Mouse (Mus musculus) frontal cortex, postnatal 10 days (tissue): ENCODE data around the gene Slc2a13.

Experiments used
- DNase-seq, 2 experiments: peaks; one replicate each; pipeline ENCODE4 v3.0.0; 2022; ENCODE audit warnings: low spot score in 2 of 2, mixed read lengths in 1 of 2

Slc2a13 gene

DNA sequence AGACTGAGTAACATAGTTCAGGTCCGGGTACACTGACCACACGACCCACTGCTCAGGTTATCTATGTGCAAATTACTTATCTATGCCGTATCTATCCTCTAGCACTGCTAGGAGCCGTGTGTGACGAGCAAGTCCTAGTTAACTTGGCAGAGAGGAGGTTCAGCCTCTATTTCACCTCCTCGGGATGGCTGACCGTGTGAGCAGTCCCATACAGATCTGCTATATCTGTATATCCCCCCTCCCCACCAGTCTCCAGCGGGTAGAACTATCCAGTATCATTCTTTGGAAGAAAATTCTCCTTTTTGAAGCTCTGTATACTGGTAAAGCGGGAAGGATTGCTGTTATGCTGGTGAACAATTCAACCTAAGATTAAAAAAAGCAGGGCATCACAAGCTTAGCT lies 70.8 kb downstream of the Slc2a13 start:
- DNase-seq = no peak

DNA sequence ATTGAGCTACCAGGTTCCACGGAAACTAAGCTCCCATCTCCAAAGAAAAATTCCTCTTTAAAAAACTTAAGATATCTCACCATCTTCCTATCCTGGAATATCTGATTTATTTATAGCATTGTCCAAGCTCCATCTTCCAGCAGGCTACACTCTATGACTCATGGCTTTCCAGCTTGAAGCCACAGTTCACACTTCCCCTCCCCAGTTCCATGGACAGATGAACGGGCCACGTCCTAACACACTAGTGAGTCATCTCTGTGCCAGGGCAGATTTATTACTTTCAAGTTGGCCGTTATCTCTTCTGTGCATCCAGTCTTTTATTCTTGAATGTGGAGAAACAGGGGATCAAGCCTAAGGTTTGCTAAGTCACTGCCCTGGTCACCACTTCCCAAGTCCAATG lies 78.0 kb downstream of the Slc2a13 start:
- no peak for DNase-seq

DNA sequence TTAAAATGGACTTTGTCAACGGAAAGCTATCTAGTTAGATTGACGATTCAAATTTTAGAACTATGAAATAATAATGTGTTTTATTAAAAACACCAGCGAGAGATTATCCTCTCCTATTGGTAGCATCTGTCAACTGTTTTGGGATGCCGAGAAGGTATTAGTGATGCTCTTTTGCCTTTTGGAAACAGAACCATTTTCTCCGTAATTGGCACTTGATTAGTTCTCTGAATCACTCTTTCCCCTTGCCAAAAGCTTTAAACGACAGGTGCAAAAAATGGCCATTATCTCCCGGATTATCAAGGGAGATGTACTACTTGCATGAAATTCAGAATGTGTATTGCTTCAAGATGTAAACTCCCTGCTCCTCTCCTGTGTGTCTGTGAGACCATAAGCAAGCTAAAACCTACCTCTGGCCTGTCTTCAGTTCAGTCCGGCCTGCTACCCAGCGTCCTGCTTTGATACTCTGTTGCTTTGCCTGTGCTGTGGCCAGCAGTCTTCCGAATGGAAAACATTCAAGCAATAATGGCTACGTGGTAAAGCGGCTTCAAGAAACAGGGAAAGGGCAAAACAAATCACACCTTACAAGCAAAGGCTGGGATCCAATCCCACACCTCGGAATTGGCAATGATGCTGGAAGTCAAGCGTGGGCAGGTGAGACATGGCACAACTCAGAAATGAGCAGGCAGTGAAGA lies 93.0 kb downstream of the Slc2a13 start:
- DNase-seq = no peak

DNA sequence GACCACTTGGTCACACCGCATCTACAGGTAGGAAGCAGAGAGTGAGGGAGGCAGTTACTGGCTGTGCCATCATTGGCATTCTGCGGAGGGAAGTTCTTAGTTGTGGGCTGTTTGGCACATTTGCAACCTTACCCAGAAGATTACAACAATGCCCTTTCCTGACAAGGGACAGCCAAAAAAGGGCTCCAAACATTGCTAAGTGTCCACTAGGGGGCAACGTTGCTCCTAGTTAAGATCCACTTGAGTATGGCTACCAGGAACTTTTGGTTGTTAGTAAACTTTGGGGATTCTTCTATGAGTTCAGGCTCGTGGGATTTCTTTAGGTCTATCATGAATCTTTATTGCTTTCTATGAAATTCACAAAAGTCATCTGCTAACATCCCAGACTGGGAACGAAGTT lies 95.3 kb downstream of the Slc2a13 start:
- peak in 1 of 2 experiments; percentile 20 for DNase-seq

DNA sequence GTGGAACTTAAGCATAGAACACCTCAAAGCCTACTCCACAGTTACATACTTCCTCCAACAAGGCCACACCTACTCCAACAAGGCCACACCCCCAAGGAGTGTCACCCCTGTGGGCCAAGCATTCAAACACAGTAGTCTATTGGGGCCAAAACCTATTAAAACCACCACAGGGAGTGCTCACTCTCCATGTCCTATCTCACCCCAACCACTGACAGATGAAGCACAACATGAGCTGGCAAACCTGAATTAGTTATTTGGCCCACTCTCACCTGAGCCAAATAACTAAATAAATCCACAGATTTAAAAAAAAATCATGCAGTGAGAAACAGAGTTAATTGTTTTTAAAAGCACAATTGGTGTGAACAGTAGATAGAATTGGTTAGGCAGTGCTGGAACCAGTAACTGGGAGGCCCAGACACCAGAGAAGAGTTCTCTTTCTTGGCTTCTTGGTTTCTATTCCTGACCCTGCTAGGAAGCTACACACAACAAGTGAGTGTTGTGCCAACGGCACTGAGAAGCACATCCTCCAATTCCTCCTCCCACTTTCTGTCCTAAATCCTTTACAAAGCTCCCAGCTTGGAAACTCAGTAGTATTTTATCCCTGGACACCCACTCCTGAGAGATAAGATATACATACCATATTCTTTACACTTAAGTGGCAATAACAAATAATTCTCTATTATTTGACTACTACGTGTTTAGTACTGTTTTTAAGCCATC lies 99.2 kb downstream of the Slc2a13 start:
- no peak for DNase-seq

DNA sequence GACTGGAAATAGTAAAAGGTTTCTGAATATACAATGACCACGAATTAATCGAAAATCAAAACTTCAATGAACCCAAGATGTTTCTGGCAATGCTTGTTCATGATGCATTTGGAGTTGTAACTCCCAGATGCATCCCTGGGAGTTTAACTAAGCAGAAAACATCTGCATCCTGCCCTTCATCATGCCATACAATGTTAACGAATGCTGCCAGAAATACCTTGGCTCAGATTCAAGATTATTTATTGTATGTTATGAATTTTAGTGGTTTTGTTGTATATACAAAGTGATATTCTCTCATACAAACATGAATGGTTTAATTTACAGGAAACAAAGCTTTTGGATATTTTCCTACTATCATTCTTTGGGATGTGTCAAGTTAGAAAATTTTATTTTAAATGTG lies 107.7 kb downstream of the Slc2a13 start:
- no peak for DNase-seq

DNA sequence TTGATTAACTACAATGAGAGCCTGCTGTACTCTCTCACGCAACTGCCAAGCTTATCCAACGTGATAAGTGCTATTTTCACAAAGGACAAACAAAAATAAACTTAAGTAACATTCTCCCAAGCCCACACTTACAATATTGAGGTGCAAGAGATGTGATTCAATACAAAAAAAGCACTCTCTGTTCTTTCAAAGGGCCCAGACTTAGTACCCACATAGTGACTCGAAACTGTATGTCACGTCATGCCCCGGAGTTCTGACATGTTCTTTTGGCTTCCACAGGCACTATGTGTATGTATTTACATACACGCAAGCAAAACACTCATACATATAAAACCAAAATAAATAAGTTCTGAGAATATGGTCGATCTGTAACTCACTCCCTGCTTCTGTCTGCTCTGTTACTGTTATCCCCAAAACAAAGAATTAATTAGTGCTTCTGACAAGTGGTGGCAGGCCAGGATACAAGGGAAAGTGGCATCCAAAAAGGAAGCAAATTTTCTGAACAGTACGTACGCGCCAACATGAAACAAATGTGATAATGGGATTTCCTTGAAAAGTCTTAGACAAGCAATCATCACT lies 109.1 kb downstream of the Slc2a13 start:
- no peak for DNase-seq

DNA sequence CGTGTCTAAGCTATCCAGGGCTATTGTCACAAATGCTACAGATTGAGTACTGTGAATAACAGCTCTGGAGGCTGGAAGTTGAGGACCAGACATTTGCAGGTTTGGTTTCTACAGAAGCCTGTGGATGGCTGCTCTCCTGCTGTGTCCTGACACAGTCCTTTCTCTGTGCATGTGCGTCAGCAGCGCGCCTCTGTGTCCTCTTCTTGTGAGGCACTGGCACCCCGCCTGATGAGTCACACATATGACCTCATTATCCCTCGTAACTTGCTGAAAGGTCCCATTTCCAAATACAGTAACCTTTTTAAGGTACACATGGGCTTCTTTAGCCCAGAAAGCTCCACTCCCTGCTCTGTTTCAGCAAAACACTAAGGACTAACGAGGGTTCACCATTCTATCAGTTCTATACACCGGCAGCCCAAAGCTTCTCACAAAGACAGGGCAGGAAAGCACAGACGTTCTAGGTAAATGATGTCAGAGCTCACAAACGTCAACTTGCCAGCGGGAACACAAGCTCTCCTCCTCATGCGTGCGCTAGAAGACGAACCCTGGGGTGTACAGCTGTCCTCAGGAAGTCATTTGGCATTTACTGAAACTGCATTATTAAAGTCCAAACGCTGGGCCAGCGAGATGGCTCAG lies 109.9 kb downstream of the Slc2a13 start:
- DNase-seq = no peak

DNA sequence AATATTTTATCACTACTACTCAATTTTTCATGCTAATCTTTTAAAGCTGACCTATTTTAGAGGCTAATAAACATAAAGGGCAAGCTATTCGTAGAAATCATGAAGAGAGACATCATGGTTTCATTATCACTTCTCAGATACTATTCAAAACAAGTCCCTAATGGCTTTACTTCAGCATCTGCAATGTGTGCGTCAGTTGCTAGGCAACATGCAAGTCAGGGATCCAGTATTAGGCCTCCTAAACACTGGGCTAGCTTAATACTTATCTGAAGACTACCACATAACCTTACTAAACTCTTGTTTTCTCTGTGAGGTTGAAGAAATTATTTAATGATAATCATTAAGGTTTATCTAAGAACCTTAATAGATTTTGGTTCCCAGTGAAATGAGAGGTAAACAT lies 111.1 kb downstream of the Slc2a13 start:
- DNase-seq = no peak

DNA sequence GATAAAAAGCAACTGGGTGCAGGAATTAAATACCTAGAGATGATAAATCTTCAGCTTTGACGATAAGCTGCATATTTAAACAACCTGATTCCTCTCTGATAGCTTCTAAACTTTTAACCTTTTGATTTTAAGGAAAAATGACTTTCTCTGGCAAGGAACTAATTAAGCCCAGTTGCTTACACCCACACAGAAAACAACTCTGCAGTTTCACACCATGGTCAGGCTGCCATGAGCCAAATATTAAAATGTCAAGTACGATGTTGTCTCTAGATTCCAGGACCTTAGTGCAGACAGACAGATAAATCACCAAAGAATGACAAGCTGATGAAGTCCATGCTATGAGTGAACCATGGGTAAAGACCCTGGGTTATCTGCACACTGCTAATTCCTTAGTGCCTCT lies 115.9 kb downstream of the Slc2a13 start:
- no peak for DNase-seq

DNA sequence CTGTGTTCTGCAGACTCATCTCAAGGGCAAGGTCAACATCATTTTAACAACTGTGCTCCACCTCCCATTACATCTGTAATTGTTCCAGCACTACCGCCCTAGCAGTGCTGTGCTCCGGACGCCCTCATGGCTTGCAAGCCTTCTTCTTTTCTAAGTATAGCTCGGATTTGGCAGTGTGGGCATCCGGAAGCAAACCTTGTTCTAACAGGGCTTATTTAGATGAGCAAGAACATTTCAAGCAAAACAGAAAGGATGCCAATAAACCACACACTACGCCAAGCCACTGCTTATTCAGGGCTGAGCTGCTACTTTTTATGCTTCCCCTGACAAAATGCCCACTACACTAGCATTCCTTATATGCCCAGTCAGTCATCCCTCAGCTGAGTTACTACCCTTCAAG lies 127.7 kb downstream of the Slc2a13 start:
- DNase-seq = no peak

DNA sequence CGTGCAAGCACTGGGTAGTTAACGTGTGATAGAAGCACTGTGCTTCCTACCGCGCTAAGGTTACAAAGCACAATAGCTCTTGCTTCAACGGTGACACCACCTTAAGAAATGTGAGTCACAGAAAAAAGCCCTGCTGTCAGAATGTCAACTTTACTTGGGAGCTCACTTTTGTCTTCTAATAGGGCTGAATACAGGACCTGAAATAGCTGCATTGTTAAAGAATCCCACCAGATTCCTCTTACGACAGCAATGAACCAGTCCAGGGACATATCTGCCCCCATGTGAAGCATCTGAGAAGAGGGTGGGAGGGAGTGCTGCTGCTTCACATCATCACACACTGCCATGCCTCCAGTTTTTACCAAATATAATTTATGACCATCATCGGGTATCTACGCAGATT lies 129.6 kb downstream of the Slc2a13 start:
- DNase-seq = no peak

DNA sequence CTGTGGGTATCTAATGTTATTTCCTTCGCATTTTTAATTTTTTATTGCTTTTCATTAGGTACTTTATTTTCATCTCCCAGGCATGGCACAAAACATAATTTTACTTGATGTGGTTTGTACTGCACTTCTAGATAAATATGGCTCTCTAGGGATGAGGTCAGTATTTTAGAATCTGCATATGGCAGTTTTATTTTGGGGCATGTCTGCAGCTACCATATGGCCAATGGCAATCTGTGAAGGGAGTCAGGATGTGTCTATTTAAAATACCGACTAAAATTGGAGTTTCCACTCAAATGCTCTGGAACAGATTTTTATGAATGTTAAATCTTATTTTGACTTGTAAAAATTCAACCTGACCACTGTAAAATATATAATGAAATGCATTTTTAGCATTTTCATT lies 133.2 kb downstream of the Slc2a13 start:
- no peak for DNase-seq

DNA sequence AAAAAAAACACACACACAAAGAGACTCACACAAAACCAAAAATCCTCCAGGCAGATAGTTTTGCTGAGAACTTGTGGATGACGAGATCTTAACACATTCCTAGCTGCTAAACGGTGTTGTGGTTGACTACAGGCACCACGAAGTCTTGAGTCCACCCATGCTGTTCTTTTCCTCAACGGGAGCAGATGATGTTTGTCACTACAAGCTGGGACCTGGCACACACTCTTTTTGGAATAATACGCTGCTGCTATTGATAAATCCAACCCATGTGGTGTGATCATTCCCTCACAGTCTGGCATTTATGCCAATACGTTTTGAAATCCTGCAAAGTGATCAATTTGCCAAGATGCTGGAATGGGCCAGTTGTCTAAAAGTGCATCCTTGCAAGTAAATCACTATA lies 147.6 kb downstream of the Slc2a13 start:
- DNase-seq = no peak

DNA sequence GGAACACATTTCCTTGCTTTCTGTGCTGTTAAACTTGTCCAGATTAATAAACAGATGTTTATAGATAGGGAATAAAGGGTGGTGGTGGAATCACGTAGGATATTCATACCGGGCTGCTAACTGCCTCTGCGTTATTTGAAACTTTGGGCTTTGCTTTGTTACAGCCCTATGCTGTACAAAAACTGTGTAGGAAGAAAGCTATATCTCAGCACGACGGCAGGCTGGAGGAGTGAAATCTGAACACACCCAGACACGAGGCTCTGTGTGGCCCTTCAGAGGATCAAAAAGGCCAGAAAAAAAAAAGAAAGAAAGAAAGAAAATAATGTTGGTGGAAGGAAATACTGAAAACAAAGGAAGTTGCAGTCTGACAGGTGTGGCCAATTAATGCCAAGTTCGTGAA lies 166.1 kb downstream of the Slc2a13 start:
- DNase-seq = no peak

DNA sequence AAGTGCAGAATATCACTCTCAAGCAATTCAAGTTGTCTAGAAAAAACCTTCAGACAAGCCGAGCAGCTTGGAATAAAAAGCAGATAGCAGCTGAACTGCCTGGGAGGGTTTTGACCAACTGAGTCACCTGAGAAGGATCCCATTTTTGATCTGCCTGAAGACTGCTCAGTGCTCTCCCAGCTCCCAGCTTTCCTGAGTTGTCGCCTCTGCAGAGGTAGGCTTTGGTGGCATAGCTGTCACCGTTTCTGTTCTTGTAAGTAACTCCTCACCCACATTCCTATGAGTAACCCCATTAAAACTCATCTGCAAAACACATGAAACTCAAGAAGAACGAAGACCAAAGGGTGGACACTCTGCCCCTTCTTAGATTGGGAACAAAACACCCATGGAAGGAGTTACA lies 177.9 kb downstream of the Slc2a13 start:
- DNase-seq = no peak

DNA sequence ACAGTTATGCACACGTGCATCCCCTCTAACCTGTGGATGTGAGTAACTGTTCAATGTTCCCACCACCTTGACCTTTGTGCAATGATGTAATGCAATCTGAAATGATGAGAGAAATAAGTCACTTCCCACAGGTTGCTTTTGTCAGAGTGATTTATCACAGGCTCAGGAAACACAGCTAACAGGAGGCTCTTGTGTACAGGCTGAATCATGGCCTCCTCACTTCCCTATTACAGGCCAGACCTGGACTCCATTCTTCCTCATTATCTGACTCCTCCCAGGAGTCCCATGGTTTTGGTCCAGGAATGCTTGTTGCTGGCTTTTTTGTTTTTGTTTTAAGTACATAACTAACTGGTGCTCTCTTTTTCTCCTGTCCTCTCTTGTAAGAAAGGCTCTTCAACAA lies 189.4 kb downstream of the Slc2a13 start:
- DNase-seq = no peak

DNA sequence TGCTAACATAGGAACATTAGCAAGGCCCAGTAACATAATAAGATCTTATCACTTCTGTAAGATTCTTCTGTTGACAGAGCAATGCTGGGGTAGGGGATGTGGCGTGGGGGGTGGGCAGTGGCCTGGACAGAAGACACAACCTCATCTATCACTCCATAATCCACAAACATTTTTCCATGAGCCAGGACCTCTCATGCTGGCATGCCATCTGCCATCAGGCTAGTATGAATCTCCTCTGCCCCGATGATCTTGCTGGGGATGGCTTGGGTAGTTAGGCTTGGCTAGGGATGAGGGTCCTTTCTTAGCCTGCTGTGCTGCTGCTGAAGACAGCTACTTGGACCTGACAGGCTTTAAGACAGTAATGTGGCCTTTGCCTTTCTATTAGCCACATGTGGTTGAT lies 190.5 kb downstream of the Slc2a13 start:
- no peak for DNase-seq

DNA sequence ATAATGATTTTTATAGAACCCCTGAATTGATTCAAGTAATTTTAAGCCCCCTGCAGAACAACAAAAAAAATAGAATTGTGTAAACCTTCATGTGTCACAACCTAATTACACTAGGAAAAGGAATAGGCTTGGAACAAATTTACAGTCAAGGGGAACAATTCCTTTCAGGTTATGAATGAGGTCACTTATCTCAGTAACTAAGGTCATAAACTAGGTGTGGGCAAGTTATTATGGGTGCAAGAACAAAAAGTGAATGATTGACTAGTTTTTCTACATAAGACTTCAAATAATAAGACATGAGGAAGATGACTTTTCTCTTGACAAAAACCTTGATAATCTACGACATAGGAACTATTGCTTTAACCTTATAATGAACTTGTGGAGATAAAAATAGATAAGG lies 191.2 kb downstream of the Slc2a13 start:
- no peak for DNase-seq

DNA sequence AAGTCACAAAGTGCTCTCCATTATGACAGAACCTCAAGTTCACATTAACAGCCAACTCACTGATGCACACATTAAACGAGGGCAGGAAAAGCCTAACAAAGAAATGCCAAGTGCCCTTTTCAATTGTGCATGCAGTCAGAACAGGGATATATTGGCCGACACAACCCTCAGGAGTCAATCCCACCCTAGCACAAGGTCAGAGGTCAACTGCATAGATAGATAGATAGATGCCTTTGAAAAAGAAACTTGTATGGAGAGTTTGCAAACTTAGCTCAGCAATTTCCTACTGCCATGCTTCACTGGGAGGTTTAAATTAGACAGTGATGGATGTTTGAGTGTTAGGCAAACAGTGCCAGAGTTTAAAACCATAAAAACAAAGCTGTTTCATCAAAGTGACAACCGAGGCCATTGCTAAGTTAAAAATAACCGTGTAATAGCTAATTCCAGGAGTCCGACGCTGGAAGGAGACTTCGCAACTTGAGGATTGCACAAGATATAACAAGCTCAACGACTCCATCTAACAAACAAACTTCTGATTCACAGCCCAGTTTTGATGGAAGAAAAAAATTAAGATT lies 194.2 kb downstream of the Slc2a13 start:
- no peak for DNase-seq

DNA sequence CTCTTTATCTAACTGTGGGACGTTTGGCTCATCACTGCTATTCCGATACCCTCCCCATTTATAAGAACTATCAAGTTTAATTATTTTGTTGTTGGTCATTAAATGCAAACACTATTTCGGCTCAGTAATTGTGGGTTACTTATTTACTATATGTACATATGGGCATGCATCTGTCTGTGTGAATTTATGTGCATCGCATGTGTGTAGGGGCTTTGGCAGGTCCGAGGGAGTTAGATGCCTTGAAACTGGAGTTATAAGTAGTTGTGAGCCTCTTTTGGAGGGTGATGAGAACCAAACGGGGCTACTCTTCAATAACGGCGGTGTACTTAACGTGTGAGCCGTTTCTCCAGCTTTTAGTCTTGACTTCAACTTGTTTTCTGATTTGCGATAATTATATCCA lies 195.5 kb downstream of the Slc2a13 start:
- no peak for DNase-seq

DNA sequence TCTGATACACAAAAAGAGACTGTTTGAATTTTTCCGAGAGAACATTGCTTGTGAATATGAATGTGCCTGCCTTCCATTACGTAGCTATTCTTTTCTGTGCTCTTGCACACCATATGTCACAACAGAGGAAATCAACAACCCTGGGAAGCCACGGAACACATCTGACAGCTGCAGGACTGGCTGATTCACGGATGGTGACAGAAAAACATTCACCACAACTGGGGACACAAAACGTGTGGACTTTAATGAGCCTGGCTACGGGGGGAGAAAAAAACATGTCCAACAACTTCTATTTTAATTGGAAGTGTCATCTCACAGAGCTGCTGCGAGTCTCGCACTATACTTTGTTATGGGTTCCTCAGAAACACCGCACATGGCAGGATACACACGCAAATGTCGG lies 196.0 kb downstream of the Slc2a13 start:
- DNase-seq = peak in 1 of 2 experiments; percentile 12

DNA sequence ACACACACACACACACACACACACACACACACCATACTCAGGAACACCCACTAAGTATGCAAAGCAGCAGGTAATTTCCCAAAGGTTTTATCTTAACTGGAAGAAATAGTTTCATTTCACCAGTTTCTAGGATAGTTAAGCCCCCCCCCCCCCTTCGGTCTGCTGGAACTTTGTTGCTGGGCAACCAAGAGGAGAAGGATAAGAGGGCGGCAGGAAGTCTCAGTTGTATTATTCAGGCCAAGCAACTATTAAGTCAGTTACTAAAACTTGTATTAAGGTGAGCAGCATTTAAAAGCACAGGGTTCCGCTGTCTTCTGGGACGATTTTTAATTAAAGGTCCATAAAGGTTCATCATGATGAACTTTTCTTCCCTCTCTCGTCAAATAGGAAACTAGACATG lies 198.6 kb downstream of the Slc2a13 start:
- no peak for DNase-seq
